Mouse (Mus musculus) heart, adult 2 months (tissue): ENCODE measurements around the gene Clrn1.

Experiments used
- CTCF ChIP-seq: fragments of 200-600 bp; IDR thresholded peaks from 2 replicates; pipeline ENCODE4 v1.8.1; 2022; ENCODE audit warnings: antibody characterized with exemption, mild to moderate bottlenecking, moderate library complexity
- EP300 ChIP-seq: fragments of 200-500 bp; IDR thresholded peaks from 2 replicates; pipeline ENCODE4 v1.6.1; 2011; ENCODE audit warnings: low read depth, low read length, control low read depth; ENCODE audit not compliant: insufficient read depth
- POLR2A ChIP-seq: fragments of 200-500 bp; IDR thresholded peaks from 2 replicates; pipeline ENCODE4 v1.6.1; 2011; ENCODE audit warnings: mild to moderate bottlenecking, low read depth, low read length, control low read depth; ENCODE audit not compliant: insufficient read depth

GRCm38 (mm10) chr3:58809111-58809915 is 75.8 kb downstream of the Clrn1 start:
- TF ChIP-seq EP300 (no peak), CTCF (no peak), POLR2A (no peak)
